Mouse (Mus musculus) brain, embryonic 14.5 days (tissue): ENCODE results near the gene Macf1.

Experiments
- CTCF ChIP-seq: fragments of 200-500 bp; IDR thresholded peaks from 2 replicates; pipeline ENCODE4 v1.5.1; 2012; ENCODE audit warnings: inconsistent platforms, mild to moderate bottlenecking, moderate library complexity, borderline replicate concordance; ENCODE audit not compliant: insufficient read depth, insufficient read length; ENCODE audit errors: extremely low read depth
- POLR2A ChIP-seq: fragments of 200-500 bp; IDR thresholded peaks from 2 replicates; pipeline ENCODE4 v1.6.1; 2012; ENCODE audit warnings: mild to moderate bottlenecking, inconsistent platforms, borderline replicate concordance; ENCODE audit not compliant: poor library complexity, insufficient read depth, insufficient read length, severe bottlenecking; ENCODE audit errors: extremely low read depth

DNA sequence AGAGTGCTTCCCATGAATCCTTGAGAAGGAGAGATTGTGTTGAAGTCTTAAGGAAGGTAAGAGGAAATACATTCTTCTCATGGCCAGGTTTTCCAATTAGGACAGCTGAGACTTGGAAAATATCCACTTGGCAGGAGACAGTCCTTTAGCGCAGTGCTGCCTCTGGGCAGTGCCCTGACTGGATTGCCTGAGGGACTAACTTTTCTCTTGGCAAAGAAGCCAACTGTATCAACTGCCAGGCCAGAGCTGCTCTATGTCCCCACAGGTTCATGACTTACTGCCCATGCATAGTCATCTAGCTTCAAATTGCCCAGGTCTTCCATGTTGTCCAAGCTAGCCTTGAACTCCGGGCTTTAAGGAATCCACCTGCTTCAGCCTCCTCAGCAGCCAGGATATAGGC is 260.1 kb downstream of the Macf1 start:
- TF ChIP-seq POLR2A (no peak), CTCF (no peak)
